Mouse (Mus musculus): ENCODE data around the gene Gm7954.
"Not testable (repeated sequence)": the region's sequence is repeated elsewhere in the genome, so short reads cannot be mapped to it uniquely, and the experiment has no call there.

The Gm7954 gene

GRCm38 (mm10) chr14:41453418-41453817 lies at the start of gene Gm7954:
Gene Gm7954, minus strand, starts transcription at chr14:41453518.
- DNase-seq = not testable (repeated sequence)

GRCm38 (mm10) chr14:41489385-41489784 lies 36.1 kb upstream of the Gm7954 start, which contains the start of gene Gm3486:
Gene Gm3486, minus strand, starts transcription at chr14:41489485.
- not testable (repeated sequence) for DNase-seq

GRCm38 (mm10) chr14:41425393-41426075 lies 27.8 kb downstream of the Gm7954 start:
- DNase-seq = peak; percentile 34

GRCm38 (mm10) chr14:41424694-41425093 lies 28.6 kb downstream of the Gm7954 start:
- DNase-seq = not testable (repeated sequence)

GRCm38 (mm10) chr14:41408181-41408580 lies 45.1 kb downstream of the Gm7954 start, which contains the start of gene Gm6482:
Gene Gm6482, minus strand, starts transcription at chr14:41408281.
- not testable (repeated sequence) for DNase-seq

All from kidney, adult 18-20 months (tissue).